Mouse (Mus musculus) neural tube, embryonic 13.5 days (tissue): Measurements from ENCODE around the gene Alg10b. TPM values are rescaled to one million over a fixed set of nuclear protein-coding genes. Genes with fewer than 3 reads are reported as not detected.
A peak's percentile ranks its signal among the peaks of the same experiment; 100 is the strongest.
"Not testable (repeated sequence)": the region's sequence is repeated elsewhere in the genome, so short reads cannot be mapped to it uniquely, and the experiment has no call there.

Experiments
- ATAC-seq: fragments of 200-750 bp; cut with Nextera tagmentation; 2 replicates; pipeline ENCODE4 v1.8.0; 2017; ENCODE audit warnings: low read depth, mild to moderate bottlenecking, moderate TSS enrichment, moderate library complexity
- H3K27ac ChIP-seq: fragments of 300-500 bp; sonication (generic); replicated peaks from 2 replicates; pipeline ENCODE4 v1.5.1; 2015; ENCODE audit warnings: moderate library complexity, mild to moderate bottlenecking, inconsistent platforms
- H3K27me3 ChIP-seq: fragments of 300-500 bp; sonication (generic); 2 replicates; pipeline ENCODE4 v1.6.1; 2015; ENCODE audit warnings: mild to moderate bottlenecking, inconsistent platforms
- H3K36me3 ChIP-seq: fragments of 300-500 bp; sonication (generic); 2 replicates; pipeline ENCODE4 v1.6.1; 2015; ENCODE audit warnings: mild to moderate bottlenecking, inconsistent platforms
- H3K4me1 ChIP-seq: fragments of 300-500 bp; sonication (generic); replicated peaks from 2 replicates; pipeline ENCODE4 v1.6.1; 2015; ENCODE audit warnings: inconsistent platforms
- H3K4me2 ChIP-seq: fragments of 300-500 bp; sonication (generic); 2 replicates; pipeline ENCODE4 v1.6.1; 2015; ENCODE audit warnings: inconsistent platforms, mild to moderate bottlenecking, moderate library complexity
- H3K4me3 ChIP-seq: fragments of 300-500 bp; sonication (generic); 2 replicates; pipeline ENCODE4 v1.5.1; 2015; ENCODE audit warnings: mild to moderate bottlenecking, inconsistent platforms
- H3K9ac ChIP-seq: fragments of 300-500 bp; sonication (generic); 2 replicates; pipeline ENCODE4 v1.6.1; 2015; ENCODE audit warnings: moderate library complexity, mild to moderate bottlenecking, inconsistent platforms
- H3K9me3 ChIP-seq: fragments of 300-500 bp; sonication (generic); 2 replicates; pipeline ENCODE4 v1.6.1; 2016; ENCODE audit warnings: inconsistent platforms
- WGBS: fragments of 180-500 bp; shearing (Covaris S2); methylation state at CpG from one replicate; pipeline ENCODE4 v1.1.7; 2015; 5-methylcytosine and 5-hydroxymethylcytosine counted together
- polyA plus RNA-seq: library from polyadenylated mRNA; unstranded; fragments of >200 nt; fragmentation: Nextera tagmentation; extraction: Ambion mirVana; gene quantifications from 2 replicates; pipeline ENCODE4 v1.2.1, GENCODE M21; 2015

Alg10b gene
- polyA plus RNA-seq, result 40.9 and 48.9 TPM in 2 replicates

DNA sequence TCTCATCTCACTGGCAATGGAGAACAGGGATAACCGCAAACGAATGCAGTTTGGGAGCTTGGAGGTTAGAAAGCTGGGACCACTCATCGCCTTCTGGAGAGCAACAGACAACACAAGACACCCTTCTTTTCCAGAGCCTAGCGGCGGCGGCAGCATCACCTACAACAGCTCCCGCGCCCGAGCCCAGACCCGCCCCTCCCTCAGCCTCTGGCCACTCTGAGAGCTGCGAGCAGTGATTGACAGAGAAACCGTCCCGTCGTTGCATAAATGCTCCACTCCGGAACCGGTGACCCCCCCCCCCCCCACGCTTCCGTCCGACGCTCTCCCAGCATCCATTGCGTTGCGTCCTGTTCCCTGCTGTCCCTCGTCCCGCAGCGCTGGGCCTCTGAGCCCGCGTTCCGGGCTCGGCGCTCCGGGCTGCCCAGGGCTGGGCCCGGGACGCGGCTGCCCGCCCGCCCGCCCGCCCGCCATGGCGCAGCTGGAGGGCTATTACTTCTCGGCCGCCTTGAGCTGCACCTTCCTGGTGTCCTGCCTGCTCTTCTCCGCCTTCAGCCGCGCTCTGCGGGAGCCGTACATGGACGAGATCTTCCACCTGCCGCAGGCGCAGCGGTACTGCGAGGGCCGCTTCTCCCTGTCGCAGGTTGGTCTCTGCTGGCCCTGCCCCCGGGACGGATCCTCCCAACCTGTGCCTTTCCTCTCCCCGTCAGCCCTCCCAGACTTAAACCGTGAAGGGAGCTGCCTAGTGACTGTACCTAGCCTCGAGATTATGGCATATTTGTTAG, at the start of gene Alg10b:
Gene Alg10b, plus strand, starts transcription at position 343 of the 782 bp plus-strand sequence.
- H3K36me3 ChIP-seq, result peaks cover 25% of the 10 kb centered on the region
- no peaks in the 10 kb centered on the region for H3K9me3 ChIP-seq
- peaks cover 27% of the 10 kb centered on the region for H3K4me1 ChIP-seq
- H3K4me3 ChIP-seq, result peak within 1 kb of the TSS; percentile 88
- peak within 1 kb of the TSS; percentile 65 for H3K4me2 ChIP-seq
- peak within 1 kb of the TSS; percentile 91 for H3K9ac ChIP-seq
- 0% methylated on average over 52 of the region's 59 CpGs for WGBS
- ATAC-seq, result peak; percentile 100
- H3K27me3 ChIP-seq, result no peaks in the 10 kb centered on the region
- peak within 1 kb of the TSS; percentile 92 for H3K27ac ChIP-seq

GRCm38 (mm10) chr15:90183108-90183507, 41.0 kb upstream of the Alg10b start:
- not testable (repeated sequence) for H3K9ac ChIP-seq, H3K27ac ChIP-seq, H3K4me3 ChIP-seq, H3K27me3 ChIP-seq, H3K4me2 ChIP-seq, H3K36me3 ChIP-seq, H3K9me3 ChIP-seq, ATAC-seq, H3K4me1 ChIP-seq
- 78% methylated on average over 8 of the region's 8 CpGs for WGBS

- WGBS, result 89% methylated on average over 6 of the region's 6 CpGs
- Histone ChIP-seq H3K4me1 (no peaks in the 10 kb centered on the region), H3K9me3 (no peaks in the 10 kb centered on the region), H3K36me3 (no peaks in the 10 kb centered on the region), H3K4me2 (no peak overlapping the region), H3K9ac (no peak overlapping the region), H3K4me3 (no peak overlapping the region), H3K27me3 (no peaks in the 10 kb centered on the region), H3K27ac (no peak overlapping the region)
- no peak for ATAC-seq
These were observed 40.6 kb upstream of the Alg10b start for GRCm38 (mm10) chr15:90183511-90183910.

GRCm38 (mm10) chr15:90184743-90185142, 39.4 kb upstream of the Alg10b start:
- Histone ChIP-seq H3K4me1 (no peaks in the 10 kb centered on the region), H3K27ac (no peak overlapping the region), H3K9ac (no peak overlapping the region), H3K36me3 (no peaks in the 10 kb centered on the region), H3K9me3 (no peaks in the 10 kb centered on the region), H3K4me3 (no peak overlapping the region), H3K4me2 (no peak overlapping the region), H3K27me3 (no peaks in the 10 kb centered on the region)
- WGBS, result 97% methylated on average over 3 of the region's 3 CpGs
- no peak for ATAC-seq

DNA sequence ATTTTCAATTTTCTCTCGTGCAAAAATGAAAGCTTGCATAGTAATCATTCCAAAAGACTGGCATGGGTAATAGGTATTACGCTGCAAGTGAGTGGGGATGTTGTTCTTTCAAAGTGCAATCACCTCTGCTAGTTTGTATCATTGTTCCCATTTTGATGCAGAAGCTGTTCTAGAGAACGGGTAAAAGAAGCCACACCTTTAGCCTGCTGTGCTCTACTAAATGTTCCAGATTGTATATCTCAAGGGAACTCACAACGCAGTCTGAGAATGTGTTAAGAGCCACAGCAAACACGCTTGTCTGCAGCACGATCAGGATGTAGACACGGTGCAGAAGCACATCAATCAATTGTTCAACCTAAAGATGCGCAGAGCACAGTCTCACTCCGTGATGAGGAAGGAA, 34.6 kb upstream of the Alg10b start:
- Histone ChIP-seq H3K27ac (no peak overlapping the region), H3K4me3 (no peak overlapping the region), H3K27me3 (no peaks in the 10 kb centered on the region), H3K4me2 (no peak overlapping the region), H3K9me3 (no peaks in the 10 kb centered on the region), H3K36me3 (no peaks in the 10 kb centered on the region), H3K9ac (no peak overlapping the region), H3K4me1 (no peaks in the 10 kb centered on the region)
- ATAC-seq, result no peak
- 79% methylated on average over 9 of the region's 9 CpGs for WGBS

DNA sequence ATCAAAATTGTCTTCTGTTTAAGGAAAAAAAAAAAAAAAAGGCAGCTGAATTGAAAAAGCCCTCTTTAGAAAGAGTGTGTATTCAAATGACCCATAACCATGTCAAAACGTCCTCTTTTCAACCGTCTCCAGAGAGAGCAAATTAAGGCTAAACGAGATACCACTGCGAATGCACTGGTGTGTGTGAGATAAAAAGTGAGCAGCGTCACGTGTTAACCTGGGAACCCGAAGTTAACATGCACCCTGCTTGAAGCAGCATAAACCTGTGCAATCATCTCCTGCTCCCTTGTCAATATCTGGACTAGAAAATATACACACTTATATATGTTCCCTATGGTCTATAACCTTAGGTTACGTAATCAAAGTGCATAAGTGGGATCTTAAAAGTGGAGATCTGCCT, 10.2 kb upstream of the Alg10b start:
- ATAC-seq, result no peak
- no peak overlapping the region for H3K9ac ChIP-seq
- no peaks in the 10 kb centered on the region for H3K27me3 ChIP-seq
- no peaks in the 10 kb centered on the region for H3K9me3 ChIP-seq
- H3K4me1 ChIP-seq, result no peaks in the 10 kb centered on the region
- no peaks in the 10 kb centered on the region for H3K36me3 ChIP-seq
- WGBS, result 76% methylated on average over 8 of the region's 8 CpGs
- H3K27ac ChIP-seq, result no peak overlapping the region
- H3K4me3 ChIP-seq, result no peak overlapping the region
- H3K4me2 ChIP-seq, result no peak overlapping the region

DNA sequence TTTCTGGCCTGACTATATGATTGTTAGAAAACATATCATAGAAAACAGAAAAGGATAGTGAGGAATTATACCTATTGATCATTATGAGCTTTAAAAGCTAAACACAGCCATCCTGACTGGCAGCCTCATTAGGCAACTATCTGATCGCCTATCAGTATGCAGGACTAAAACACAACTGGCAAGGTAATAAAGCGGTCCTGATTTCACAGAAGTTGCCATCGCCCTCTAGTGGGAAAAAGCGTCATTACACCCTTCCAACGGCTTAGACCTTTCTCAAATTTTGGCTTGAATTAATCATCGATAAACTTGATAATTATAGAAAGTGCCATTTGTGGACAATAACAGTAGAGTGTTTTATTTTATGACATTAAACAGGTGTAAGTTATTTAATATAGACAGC, 9.2 kb upstream of the Alg10b start:
- 0 out of 2 replicates have a peak, but pooled peaks have one; percentile 40 for ATAC-seq
- Histone ChIP-seq H3K27me3 (no peaks in the 10 kb centered on the region), H3K4me2 (no peak overlapping the region), H3K9ac (no peak overlapping the region), H3K9me3 (no peaks in the 10 kb centered on the region), H3K36me3 (no peaks in the 10 kb centered on the region), H3K4me3 (no peak overlapping the region), H3K27ac (no peak overlapping the region), H3K4me1 (no peaks in the 10 kb centered on the region)
- 15% methylated on average over 6 of the region's 6 CpGs for WGBS

- ATAC-seq, result no peak
- H3K27ac ChIP-seq, result no peak overlapping the region
- H3K4me1 ChIP-seq, result peaks cover 27% of the 10 kb centered on the region
- no peaks in the 10 kb centered on the region for H3K27me3 ChIP-seq
- peak overlapping the region; percentile 91 for H3K9ac ChIP-seq
- H3K9me3 ChIP-seq, result no peaks in the 10 kb centered on the region
- H3K4me3 ChIP-seq, result peak overlapping the region; percentile 88
- H3K4me2 ChIP-seq, result peak overlapping the region; percentile 65
- 64% methylated on average over 4 of the region's 4 CpGs for WGBS
- peaks cover 34% of the 10 kb centered on the region for H3K36me3 ChIP-seq
These were observed 1.0 kb downstream of the Alg10b start for GRCm38 (mm10) chr15:90225058-90225575.

- ATAC-seq, result no peak
- H3K9ac ChIP-seq, result no peak overlapping the region
- H3K4me1 ChIP-seq, result no peaks in the 10 kb centered on the region
- H3K27ac ChIP-seq, result no peak overlapping the region
- no peak overlapping the region for H3K4me3 ChIP-seq
- H3K27me3 ChIP-seq, result no peaks in the 10 kb centered on the region
- H3K9me3 ChIP-seq, result no peaks in the 10 kb centered on the region
- WGBS, result 36% methylated on average over 2 of the region's 2 CpGs
- H3K4me2 ChIP-seq, result no peak overlapping the region
- H3K36me3 ChIP-seq, result peaks cover 13% of the 10 kb centered on the region
These were observed 13.5 kb downstream of the Alg10b start for GRCm38 (mm10) chr15:90237657-90238056.

DNA sequence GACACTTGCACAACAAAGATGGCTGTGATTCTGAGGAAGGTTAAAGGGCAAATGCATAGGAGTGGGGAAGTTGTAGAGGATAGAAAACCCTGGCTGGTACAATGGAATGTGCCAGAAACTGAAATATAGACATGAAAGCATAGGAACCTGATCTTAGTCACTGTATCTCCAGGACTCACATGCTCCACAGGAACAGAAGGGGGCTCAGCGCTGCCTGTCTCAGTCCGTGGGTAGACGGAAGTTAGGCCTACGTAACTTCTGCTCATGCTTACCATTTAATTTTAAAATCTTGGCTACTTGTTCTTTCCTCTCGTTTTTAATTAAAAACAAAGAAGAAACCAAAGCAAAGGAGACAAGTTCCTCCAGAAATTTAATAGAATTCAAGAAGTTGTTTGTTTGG, 20.0 kb downstream of the Alg10b start:
- Histone ChIP-seq H3K27ac (no peak overlapping the region), H3K36me3 (no peaks in the 10 kb centered on the region), H3K4me3 (no peak overlapping the region), H3K9ac (no peak overlapping the region), H3K4me2 (no peak overlapping the region), H3K27me3 (no peaks in the 10 kb centered on the region), H3K9me3 (no peaks in the 10 kb centered on the region), H3K4me1 (no peaks in the 10 kb centered on the region)
- no peak for ATAC-seq
- 92% methylated on average over 5 of the region's 5 CpGs for WGBS

DNA sequence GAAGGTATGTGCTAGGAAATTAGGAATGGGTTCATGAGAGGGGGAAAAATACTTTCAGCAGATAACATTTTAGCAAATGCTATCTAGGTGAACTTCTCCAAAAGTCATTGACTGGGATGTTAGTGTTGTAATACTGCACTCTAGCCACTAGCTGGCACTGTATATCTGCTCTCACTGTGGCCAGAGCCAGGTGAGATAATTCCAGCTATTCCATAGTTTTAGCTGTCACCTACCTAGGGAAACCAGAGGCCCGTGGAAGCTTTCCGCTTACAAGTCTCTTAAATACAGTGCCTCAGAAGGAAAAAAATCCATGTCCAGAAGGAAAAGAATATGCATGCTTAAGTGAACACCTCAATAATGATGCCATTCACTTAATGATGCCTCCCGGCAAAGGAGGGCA, 25.6 kb downstream of the Alg10b start:
- Histone ChIP-seq H3K9me3 (no peaks in the 10 kb centered on the region), H3K9ac (no peak overlapping the region), H3K27me3 (no peaks in the 10 kb centered on the region), H3K4me1 (0 out of 2 replicates have a peak, but pooled peaks cover 3% of the 10 kb centered on the region), H3K4me2 (no peak overlapping the region), H3K36me3 (no peaks in the 10 kb centered on the region), H3K27ac (no peak overlapping the region), H3K4me3 (no peak overlapping the region)
- 53% methylated on average over 3 of the region's 3 CpGs for WGBS
- 0 out of 2 replicates have a peak, but pooled peaks have one; percentile 43 for ATAC-seq

GRCm38 (mm10) chr15:90282876-90283275, 58.8 kb downstream of the Alg10b start:
- H3K27me3 ChIP-seq, result no peaks in the 10 kb centered on the region
- H3K9me3 ChIP-seq, result no peaks in the 10 kb centered on the region
- no peak overlapping the region for H3K4me2 ChIP-seq
- H3K36me3 ChIP-seq, result no peaks in the 10 kb centered on the region
- no peak overlapping the region for H3K4me3 ChIP-seq
- no peak for ATAC-seq
- no peak overlapping the region for H3K9ac ChIP-seq
- no peaks in the 10 kb centered on the region for H3K4me1 ChIP-seq
- H3K27ac ChIP-seq, result no peak overlapping the region
- 93% methylated on average over 7 of the region's 7 CpGs for WGBS
